In the genomic region with DNA sequence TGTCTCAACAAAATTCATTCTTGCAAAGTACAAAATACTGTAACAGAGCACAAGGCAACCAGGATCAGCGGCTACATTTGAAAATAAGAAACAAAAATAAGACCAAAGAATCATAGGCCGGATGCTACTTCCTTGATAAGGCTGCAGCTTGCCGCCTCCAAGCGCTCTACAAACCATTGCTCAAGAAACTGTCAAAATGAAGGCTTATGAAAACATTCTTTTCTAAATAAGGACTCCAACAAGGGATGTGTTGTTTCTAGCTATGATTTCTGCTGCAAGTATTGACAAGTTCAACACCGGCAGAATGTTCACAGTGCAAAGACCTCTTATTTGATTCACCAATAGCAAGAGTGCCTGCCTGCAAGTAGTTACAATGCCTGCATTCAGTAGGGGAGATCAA, we compare ENCODE assay signal across 1 mouse cellular context.
TF ChIP-seq lines count a peak whose summit lies in the region.

No protein-coding gene starts in this region.

TF ChIP-seq in MEL, 35 proteins besides CTCF, POLR2A, EP300 and RAD21 (continued from another document):
- no peak for TF ChIP-seq MYB (IDR thresholded peaks at IDR 0.05; ENCODE audit: low read depth, low read length)
